Mouse (Mus musculus) R1 (cell line): ENCODE measurements around the gene Cttnbp2.

Experiments used
- DNase-seq: peaks from one replicate; pipeline ENCODE4 v3.0.0-alpha.2; 2018; ENCODE audit warnings: low read depth, low spot score

The Cttnbp2 gene

GRCm38 (mm10) chr6:18469206-18469605 lies 45.4 kb downstream of the Cttnbp2 start:
- no peak for DNase-seq

- DNase-seq, result no peak
Observed at GRCm38 (mm10) chr6:18467777-18468176, 46.9 kb downstream of the Cttnbp2 start.

GRCm38 (mm10) chr6:18466227-18466626 lies 48.4 kb downstream of the Cttnbp2 start:
- no peak for DNase-seq

GRCm38 (mm10) chr6:18465626-18466025 lies 49.0 kb downstream of the Cttnbp2 start:
- DNase-seq, result no peak

GRCm38 (mm10) chr6:18459657-18460056 lies 55.0 kb downstream of the Cttnbp2 start:
- no peak for DNase-seq

GRCm38 (mm10) chr6:18450551-18451193 lies 64.0 kb downstream of the Cttnbp2 start:
- DNase-seq, result no peak

GRCm38 (mm10) chr6:18448078-18448477 lies 66.6 kb downstream of the Cttnbp2 start:
- DNase-seq, result no peak

- DNase-seq, result no peak
Observed at GRCm38 (mm10) chr6:18446917-18447316, 67.7 kb downstream of the Cttnbp2 start.

- DNase-seq, result no peak
Observed at GRCm38 (mm10) chr6:18446359-18446758, 68.3 kb downstream of the Cttnbp2 start.

- no peak for DNase-seq
Observed at GRCm38 (mm10) chr6:18445747-18446146, 68.9 kb downstream of the Cttnbp2 start.

GRCm38 (mm10) chr6:18442303-18442702 lies 72.3 kb downstream of the Cttnbp2 start:
- no peak for DNase-seq

- DNase-seq, result no peak
Observed at GRCm38 (mm10) chr6:18440918-18441532, 73.6 kb downstream of the Cttnbp2 start.

- no peak for DNase-seq
Observed at GRCm38 (mm10) chr6:18436127-18436812, 78.4 kb downstream of the Cttnbp2 start.

GRCm38 (mm10) chr6:18434828-18435531 lies 79.7 kb downstream of the Cttnbp2 start:
- no peak for DNase-seq

GRCm38 (mm10) chr6:18434355-18434754 lies 80.3 kb downstream of the Cttnbp2 start:
- no peak for DNase-seq

- DNase-seq, result no peak
Observed at GRCm38 (mm10) chr6:18432362-18432761, 82.3 kb downstream of the Cttnbp2 start.

GRCm38 (mm10) chr6:18431891-18432290 lies 82.8 kb downstream of the Cttnbp2 start:
- no peak for DNase-seq

- DNase-seq, result no peak
Observed at GRCm38 (mm10) chr6:18430062-18430461, 84.6 kb downstream of the Cttnbp2 start.

- no peak for DNase-seq
Observed at GRCm38 (mm10) chr6:18424822-18425221, 89.8 kb downstream of the Cttnbp2 start.

GRCm38 (mm10) chr6:18424367-18424766 lies 90.3 kb downstream of the Cttnbp2 start:
- no peak for DNase-seq

- no peak for DNase-seq
Observed at GRCm38 (mm10) chr6:18423112-18423511, 91.5 kb downstream of the Cttnbp2 start.

- DNase-seq, result no peak
Observed at GRCm38 (mm10) chr6:18421561-18421960, 93.1 kb downstream of the Cttnbp2 start.
